Mouse (Mus musculus): ENCODE results near the gene Irak2. TPM values are rescaled to one million over a fixed set of nuclear protein-coding genes. Genes with fewer than 3 reads are reported as not detected.

The Irak2 gene
- polyA plus RNA-seq, 1 experiment from 2014 or later = 21.2 TPM

DNA sequence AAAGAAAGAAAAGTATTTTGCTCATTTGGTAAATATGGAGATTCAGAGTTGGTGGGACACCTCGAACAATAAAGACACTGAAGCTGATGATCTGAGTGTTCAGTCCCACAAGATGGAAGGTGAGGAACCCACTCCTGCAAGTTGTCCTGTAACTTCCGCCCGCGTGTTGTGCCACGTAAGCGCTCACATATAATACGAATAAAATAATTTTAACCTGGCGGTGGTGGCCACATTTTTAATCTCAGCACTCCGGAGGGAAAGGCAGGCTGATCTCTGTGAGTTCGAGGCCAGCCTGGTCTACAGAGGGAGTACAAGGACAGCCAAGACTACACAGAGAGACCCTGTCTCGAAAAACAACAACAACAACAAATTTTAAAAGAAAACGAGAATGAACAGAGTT is 34.3 kb upstream of the Irak2 start:
- Histone ChIP-seq H3K36me3 (ENCODE audit: control insufficient read depth, insufficient read depth) (0 out of 2 replicates have a peak, but pooled peaks cover 3% of the 10 kb centered on the region), H3K27me3 (replicated peaks; ENCODE audit: control insufficient read depth, insufficient read depth, low read length) (no peaks in the 10 kb centered on the region), H3K9me3 (ENCODE audit: control insufficient read depth) (no peaks in the 10 kb centered on the region), H3K4me3 (ENCODE audit: low read depth, low read length) (peak overlapping the region; percentile 57), H3K9ac (ENCODE audit: low read depth, low read length) (peak overlapping the region; percentile 56), H3K27ac (ENCODE audit: low read depth, low read length) (no peak overlapping the region), H3K4me2 (replicated peaks; ENCODE audit: low read depth) (peak overlapping the region; percentile 75), H3K4me1 (replicated peaks; ENCODE audit: control insufficient read depth, insufficient read depth, low read length) (peaks cover 3% of the 10 kb centered on the region; the same call in 1 of the 2 replicates)
- TF ChIP-seq CTCF (IDR thresholded peaks at IDR 0.05; ENCODE audit: low read depth) = no peak
- no peak for ATAC-seq
- 58% methylated on average over 12 of the region's 12 CpGs for WGBS

DNA sequence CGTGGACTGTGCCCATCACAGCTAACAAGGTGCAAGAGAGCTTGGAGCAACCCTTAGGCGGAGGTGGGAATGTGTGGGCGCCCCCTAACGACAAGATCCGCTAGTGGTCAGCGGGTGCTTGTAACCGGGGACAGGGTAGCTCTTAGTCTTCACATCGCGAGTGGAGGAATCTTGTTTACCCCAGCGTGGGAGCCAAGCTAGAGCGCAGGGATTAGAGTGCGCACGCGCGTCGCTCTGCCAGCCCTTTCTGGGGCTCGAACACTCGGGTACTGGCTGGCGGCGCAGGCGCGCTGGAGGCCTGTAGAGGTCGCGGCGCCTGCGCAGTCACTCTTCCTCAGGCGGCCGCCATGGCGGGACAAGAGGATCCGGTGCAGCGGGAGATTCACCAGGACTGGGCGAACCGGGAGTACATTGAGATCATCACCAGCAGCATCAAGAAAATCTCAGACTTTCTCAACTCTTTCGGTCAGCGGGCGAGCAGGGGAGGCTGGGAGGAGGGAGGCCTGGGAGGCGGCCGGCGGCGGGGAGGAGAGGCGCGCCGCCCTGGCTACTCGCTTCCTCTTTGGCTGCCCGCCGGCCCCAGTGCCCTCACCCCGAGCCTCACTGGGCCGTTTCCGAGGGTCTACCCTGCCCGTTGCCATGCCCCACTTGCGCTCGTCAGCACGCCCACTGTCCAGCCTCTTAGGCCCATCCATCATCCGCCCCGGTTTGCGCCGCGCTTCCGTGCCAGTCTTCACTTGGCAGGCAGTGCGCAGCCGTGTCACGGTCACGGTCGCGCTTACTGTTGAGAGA is 33.6 kb upstream of the Irak2 start, which contains the start of gene Brk1:
Gene Brk1 (plus strand): TSS at position 341 of the 792 bp plus-strand sequence.
- H3K4me1 ChIP-seq (replicated peaks; ENCODE audit: control insufficient read depth, insufficient read depth, low read length) = peaks cover 3% of the 10 kb centered on the region; the same call in 1 of the 2 replicates
- WGBS = under 1% methylated on average over 55 of the region's 65 CpGs
- ATAC-seq = peak; percentile 86
- H3K27ac ChIP-seq (ENCODE audit: low read depth, low read length) = peak within 1 kb of the TSS; percentile 29
- H3K9ac ChIP-seq (ENCODE audit: low read depth, low read length) = peak within 1 kb of the TSS; percentile 56
- H3K36me3 ChIP-seq (ENCODE audit: control insufficient read depth, insufficient read depth) = 0 out of 2 replicates have a peak, but pooled peaks cover 3% of the 10 kb centered on the region
- peak within 1 kb of the TSS; percentile 75 for H3K4me2 ChIP-seq (replicated peaks; ENCODE audit: low read depth)
- H3K4me3 ChIP-seq (ENCODE audit: low read depth, low read length) = peak within 1 kb of the TSS; percentile 57
- H3K27me3 ChIP-seq (replicated peaks; ENCODE audit: control insufficient read depth, insufficient read depth, low read length) = no peaks in the 10 kb centered on the region
- peak; percentile 71 for TF ChIP-seq CTCF (IDR thresholded peaks at IDR 0.05; ENCODE audit: low read depth)
- no peaks in the 10 kb centered on the region for H3K9me3 ChIP-seq (ENCODE audit: control insufficient read depth)

DNA sequence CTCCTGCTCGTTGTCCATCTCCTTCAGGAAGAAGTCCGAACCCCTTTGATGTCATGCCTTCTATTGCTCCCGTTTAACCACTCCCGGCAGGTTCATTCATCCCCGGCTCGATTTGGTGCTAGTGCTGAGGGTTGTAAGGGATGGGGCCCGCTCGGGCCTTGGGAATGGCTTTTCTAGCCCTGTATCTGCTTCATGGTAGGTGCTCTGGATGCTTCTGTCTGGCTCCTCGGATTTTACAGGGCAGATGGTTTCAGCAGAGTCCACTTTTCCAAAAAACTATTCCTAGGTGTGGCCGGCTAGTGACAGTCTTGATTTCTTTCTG is 33.1 kb upstream of the Irak2 start:
- Histone ChIP-seq H3K36me3 (ENCODE audit: control insufficient read depth, insufficient read depth) (0 out of 2 replicates have a peak, but pooled peaks cover 3% of the 10 kb centered on the region), H3K4me3 (ENCODE audit: low read depth, low read length) (peak overlapping the region; percentile 57), H3K9me3 (ENCODE audit: control insufficient read depth) (no peaks in the 10 kb centered on the region), H3K27me3 (replicated peaks; ENCODE audit: control insufficient read depth, insufficient read depth, low read length) (no peaks in the 10 kb centered on the region), H3K9ac (ENCODE audit: low read depth, low read length) (peak overlapping the region; percentile 56), H3K4me2 (replicated peaks; ENCODE audit: low read depth) (peak overlapping the region; percentile 75), H3K27ac (ENCODE audit: low read depth, low read length) (peak overlapping the region; percentile 29; the same call in 1 of the 2 replicates), H3K4me1 (replicated peaks; ENCODE audit: control insufficient read depth, insufficient read depth, low read length) (peaks cover 3% of the 10 kb centered on the region; the same call in 1 of the 2 replicates)
- WGBS = 2% methylated on average over 10 of the region's 10 CpGs
- peak; percentile 10; the same call in 1 of the 2 replicates for ATAC-seq
- no peak for TF ChIP-seq CTCF (IDR thresholded peaks at IDR 0.05; ENCODE audit: low read depth)

DNA sequence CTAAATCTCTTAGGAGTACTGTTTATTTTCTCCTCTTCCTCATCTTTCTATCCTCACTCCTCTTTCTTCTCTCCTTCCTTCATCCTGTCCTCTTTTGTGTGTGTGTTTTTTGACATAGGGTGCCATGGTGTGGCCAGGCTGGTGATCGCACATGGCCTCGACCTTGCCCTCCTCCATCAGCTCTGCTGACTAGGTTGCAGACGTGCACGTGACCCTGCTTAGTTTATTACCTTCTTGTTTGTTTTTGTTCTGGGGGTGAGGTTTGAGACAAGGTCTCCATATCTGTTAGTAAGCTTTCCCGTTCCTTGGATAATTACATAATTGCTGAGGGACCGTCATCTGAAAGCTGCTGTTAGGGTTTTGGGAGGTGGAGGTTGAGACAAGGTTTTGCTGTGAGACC is 29.4 kb upstream of the Irak2 start:
- ATAC-seq = no peak
- H3K4me1 ChIP-seq (replicated peaks; ENCODE audit: control insufficient read depth, insufficient read depth, low read length) = peaks cover 3% of the 10 kb centered on the region; the same call in 1 of the 2 replicates
- H3K9me3 ChIP-seq (ENCODE audit: control insufficient read depth) = no peaks in the 10 kb centered on the region
- no peak overlapping the region for H3K9ac ChIP-seq (ENCODE audit: low read depth, low read length)
- no peaks in the 10 kb centered on the region for H3K27me3 ChIP-seq (replicated peaks; ENCODE audit: control insufficient read depth, insufficient read depth, low read length)
- H3K36me3 ChIP-seq (ENCODE audit: control insufficient read depth, insufficient read depth) = 0 out of 2 replicates have a peak, but pooled peaks cover 3% of the 10 kb centered on the region
- no peak overlapping the region for H3K4me2 ChIP-seq (replicated peaks; ENCODE audit: low read depth)
- WGBS = 44% methylated on average over 6 of the region's 6 CpGs
- no peak for TF ChIP-seq CTCF (IDR thresholded peaks at IDR 0.05; ENCODE audit: low read depth)
- no peak overlapping the region for H3K27ac ChIP-seq (ENCODE audit: low read depth, low read length)
- H3K4me3 ChIP-seq (ENCODE audit: low read depth, low read length) = no peak overlapping the region

DNA sequence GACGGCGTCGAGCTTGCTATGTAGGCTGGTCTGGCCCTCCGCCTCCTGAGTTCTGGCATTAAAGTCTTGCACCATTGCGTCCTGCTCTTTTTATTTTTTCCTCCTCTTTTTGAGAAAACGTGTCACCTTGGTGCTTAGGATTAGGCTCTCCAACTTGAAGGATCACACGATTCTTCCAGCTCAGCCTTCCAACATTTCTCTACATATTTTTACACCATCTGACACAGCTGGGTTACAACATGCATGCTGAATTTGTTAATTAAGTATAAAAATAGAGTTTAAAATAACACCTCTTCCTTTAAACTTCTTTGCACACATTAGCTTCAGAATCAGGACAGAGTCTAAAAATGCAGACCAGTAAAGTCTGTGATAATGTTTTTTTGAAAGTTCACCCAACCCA is 29.0 kb upstream of the Irak2 start:
- no peak overlapping the region for H3K9ac ChIP-seq (ENCODE audit: low read depth, low read length)
- no peak for ATAC-seq
- no peak overlapping the region for H3K4me3 ChIP-seq (ENCODE audit: low read depth, low read length)
- no peak overlapping the region for H3K27ac ChIP-seq (ENCODE audit: low read depth, low read length)
- no peak overlapping the region for H3K4me2 ChIP-seq (replicated peaks; ENCODE audit: low read depth)
- H3K4me1 ChIP-seq (replicated peaks; ENCODE audit: control insufficient read depth, insufficient read depth, low read length) = peaks cover 3% of the 10 kb centered on the region; the same call in 1 of the 2 replicates
- H3K36me3 ChIP-seq (ENCODE audit: control insufficient read depth, insufficient read depth) = 0 out of 2 replicates have a peak, but pooled peaks cover 3% of the 10 kb centered on the region
- no peaks in the 10 kb centered on the region for H3K27me3 ChIP-seq (replicated peaks; ENCODE audit: control insufficient read depth, insufficient read depth, low read length)
- WGBS = 62% methylated on average over 7 of the region's 7 CpGs
- no peaks in the 10 kb centered on the region for H3K9me3 ChIP-seq (ENCODE audit: control insufficient read depth)
- no peak for TF ChIP-seq CTCF (IDR thresholded peaks at IDR 0.05; ENCODE audit: low read depth)

DNA sequence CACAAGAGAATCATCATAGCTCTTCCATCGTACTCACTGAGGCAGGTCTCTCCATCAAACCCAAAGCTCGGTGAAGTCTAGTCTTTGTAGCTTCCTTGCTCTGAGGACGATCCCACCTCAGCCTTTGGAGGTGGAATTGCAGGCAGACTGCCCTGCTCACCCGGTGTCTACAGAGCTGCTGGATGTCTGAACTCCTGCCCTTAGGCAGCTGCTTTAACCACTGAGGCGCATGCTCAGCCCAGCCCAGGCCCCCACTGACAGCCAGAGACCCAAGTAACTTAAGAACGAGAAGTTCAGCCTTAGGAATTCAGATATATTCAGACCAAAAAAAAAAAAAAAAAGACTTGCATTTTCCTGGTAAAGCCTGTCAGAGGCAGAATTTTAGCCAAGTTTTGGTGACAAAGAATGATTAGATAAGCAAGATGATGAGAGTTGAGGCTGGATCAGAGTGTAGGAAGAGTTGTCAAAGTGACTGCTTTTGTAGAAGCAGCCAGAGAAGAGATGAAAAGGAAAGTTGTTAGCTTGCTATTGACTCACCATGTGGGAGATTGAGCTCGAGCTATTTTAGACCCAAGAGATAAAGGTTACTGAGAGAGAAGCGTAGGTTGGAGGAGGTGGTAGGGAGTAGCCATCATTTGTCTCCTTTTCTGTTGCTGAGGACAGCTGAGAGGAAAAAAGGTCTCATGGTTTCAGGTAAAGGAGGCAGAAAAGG is 25.9 kb upstream of the Irak2 start:
- Histone ChIP-seq H3K4me3 (ENCODE audit: low read depth, low read length) (no peak overlapping the region), H3K9ac (ENCODE audit: low read depth, low read length) (no peak overlapping the region), H3K4me2 (replicated peaks; ENCODE audit: low read depth) (no peak overlapping the region), H3K27me3 (replicated peaks; ENCODE audit: control insufficient read depth, insufficient read depth, low read length) (no peaks in the 10 kb centered on the region), H3K27ac (ENCODE audit: low read depth, low read length) (no peak overlapping the region), H3K36me3 (ENCODE audit: control insufficient read depth, insufficient read depth) (peaks cover 20% of the 10 kb centered on the region), H3K9me3 (ENCODE audit: control insufficient read depth) (no peaks in the 10 kb centered on the region), H3K4me1 (replicated peaks; ENCODE audit: control insufficient read depth, insufficient read depth, low read length) (peaks cover 3% of the 10 kb centered on the region; the same call in 1 of the 2 replicates)
- 79% methylated on average over 8 of the region's 8 CpGs for WGBS
- no peak for ATAC-seq
- no peak for TF ChIP-seq CTCF (IDR thresholded peaks at IDR 0.05; ENCODE audit: low read depth)

All from intestine, postnatal 0 days (tissue).